Mouse (Mus musculus): ENCODE results near the gene Abcb11. TPM values are rescaled to one million over a fixed set of nuclear protein-coding genes. Genes with fewer than 3 reads are reported as not detected.
"Not testable (repeated sequence)": the region's sequence is repeated elsewhere in the genome, so short reads cannot be mapped to it uniquely, and the experiment has no call there.

Gene Abcb11
- 0.13 TPM in 1 of 2 replicates, not detected in the other for polyA plus RNA-seq (2015; fragmentation: Nextera tagmentation; extraction: Ambion mirVana)

- no peaks in the 10 kb centered on the region for H3K27me3 ChIP-seq
- H3K9me3 ChIP-seq (replicated peaks), result no peaks in the 10 kb centered on the region
- WGBS, result 78% methylated on average over 9 of the region's 9 CpGs
- H3K36me3 ChIP-seq, result no peaks in the 10 kb centered on the region
- H3K9ac ChIP-seq, result no peak within 1 kb of the TSS
- H3K4me2 ChIP-seq, result no peak within 1 kb of the TSS
- H3K4me1 ChIP-seq (replicated peaks), result no peaks in the 10 kb centered on the region
- no peak for ATAC-seq (replicated peaks; ENCODE audit: insufficient number of reproducible peaks, insufficient read depth, low FRiP score, low read depth)
- no peak within 1 kb of the TSS for H3K4me3 ChIP-seq
- no peak within 1 kb of the TSS for H3K27ac ChIP-seq
Observed at GRCm38 (mm10) chr2:69342496-69343221, at the start of gene Abcb11. Gene Abcb11 (minus strand): TSS chr2:69342616.

- no peaks in the 10 kb centered on the region for H3K4me1 ChIP-seq (replicated peaks)
- WGBS, result 57% methylated on average over 3 of the region's 3 CpGs
Observed at GRCm38 (mm10) chr2:69386118-69386871, 43.9 kb upstream of the Abcb11 start.

GRCm38 (mm10) chr2:69382838-69383237, 40.4 kb upstream of the Abcb11 start:
- Histone ChIP-seq H3K4me1 (replicated peaks) (0 out of 2 replicates have a peak, but pooled peaks cover 4% of the 10 kb centered on the region), H3K27ac (no peak overlapping the region), H3K4me3 (no peak overlapping the region), H3K4me2 (no peak overlapping the region), H3K9ac (no peak overlapping the region), H3K36me3 (no peaks in the 10 kb centered on the region), H3K9me3 (replicated peaks) (no peaks in the 10 kb centered on the region), H3K27me3 (no peaks in the 10 kb centered on the region)
- 73% methylated on average over 5 of the region's 5 CpGs for WGBS
- ATAC-seq (replicated peaks; ENCODE audit: insufficient number of reproducible peaks, insufficient read depth, low FRiP score, low read depth), result no peak

More at GRCm38 (mm10) chr2:69386118-69386871, 43.9 kb upstream of the Abcb11 start:
- no peaks in the 10 kb centered on the region for H3K36me3 ChIP-seq
- no peaks in the 10 kb centered on the region for H3K27me3 ChIP-seq
- H3K4me3 ChIP-seq, result no peak overlapping the region
- ATAC-seq (replicated peaks; ENCODE audit: insufficient number of reproducible peaks, insufficient read depth, low FRiP score, low read depth), result no peak
- no peaks in the 10 kb centered on the region for H3K9me3 ChIP-seq (replicated peaks)
- no peak overlapping the region for H3K27ac ChIP-seq
- no peak overlapping the region for H3K4me2 ChIP-seq
- no peak overlapping the region for H3K9ac ChIP-seq

GRCm38 (mm10) chr2:69381740-69382139, 39.3 kb upstream of the Abcb11 start:
- Histone ChIP-seq H3K27me3 (no peaks in the 10 kb centered on the region), H3K9me3 (replicated peaks) (no peaks in the 10 kb centered on the region), H3K36me3 (no peaks in the 10 kb centered on the region), H3K9ac (no peak overlapping the region), H3K27ac (no peak overlapping the region), H3K4me1 (replicated peaks) (0 out of 2 replicates have a peak, but pooled peaks cover 4% of the 10 kb centered on the region), H3K4me2 (no peak overlapping the region), H3K4me3 (no peak overlapping the region)
- ATAC-seq (replicated peaks; ENCODE audit: insufficient number of reproducible peaks, insufficient read depth, low FRiP score, low read depth), result no peak
- WGBS, result 44% methylated on average over 8 of the region's 8 CpGs

GRCm38 (mm10) chr2:69380281-69380680, 37.9 kb upstream of the Abcb11 start, which contains the start of gene Dhrs9:
Gene Dhrs9 (plus strand): TSS chr2:69380445.
- Histone ChIP-seq H3K9me3 (replicated peaks) (no peaks in the 10 kb centered on the region), H3K36me3 (no peaks in the 10 kb centered on the region), H3K4me2 (no peak within 1 kb of the TSS), H3K27ac (no peak within 1 kb of the TSS), H3K27me3 (no peaks in the 10 kb centered on the region), H3K4me3 (no peak within 1 kb of the TSS), H3K9ac (no peak within 1 kb of the TSS), H3K4me1 (replicated peaks) (0 out of 2 replicates have a peak, but pooled peaks cover 4% of the 10 kb centered on the region)
- no peak for ATAC-seq (replicated peaks; ENCODE audit: insufficient number of reproducible peaks, insufficient read depth, low FRiP score, low read depth)
- 39% methylated on average over 13 of the region's 13 CpGs for WGBS

GRCm38 (mm10) chr2:69379801-69380200, 37.4 kb upstream of the Abcb11 start:
- Histone ChIP-seq H3K4me3 (no peak overlapping the region), H3K9ac (no peak overlapping the region), H3K4me1 (replicated peaks) (0 out of 2 replicates have a peak, but pooled peaks cover 4% of the 10 kb centered on the region), H3K36me3 (no peaks in the 10 kb centered on the region), H3K9me3 (replicated peaks) (no peaks in the 10 kb centered on the region), H3K27me3 (no peaks in the 10 kb centered on the region), H3K27ac (no peak overlapping the region), H3K4me2 (no peak overlapping the region)
- no peak for ATAC-seq (replicated peaks; ENCODE audit: insufficient number of reproducible peaks, insufficient read depth, low FRiP score, low read depth)
- WGBS, result 30% methylated on average over 1 of the region's 1 CpGs

- Histone ChIP-seq H3K4me2 (no peak overlapping the region), H3K9ac (no peak overlapping the region), H3K4me3 (no peak overlapping the region), H3K9me3 (replicated peaks) (no peaks in the 10 kb centered on the region), H3K36me3 (no peaks in the 10 kb centered on the region), H3K27me3 (no peaks in the 10 kb centered on the region), H3K27ac (no peak overlapping the region), H3K4me1 (replicated peaks) (0 out of 2 replicates have a peak, but pooled peaks cover 4% of the 10 kb centered on the region)
- no peak for ATAC-seq (replicated peaks; ENCODE audit: insufficient number of reproducible peaks, insufficient read depth, low FRiP score, low read depth)
- 52% methylated on average over 2 of the region's 2 CpGs for WGBS
Observed at GRCm38 (mm10) chr2:69376780-69377179, 34.4 kb upstream of the Abcb11 start.

GRCm38 (mm10) chr2:69365275-69365674, 22.9 kb upstream of the Abcb11 start:
- Histone ChIP-seq H3K9me3 (replicated peaks) (no peaks in the 10 kb centered on the region), H3K27ac (no peak overlapping the region), H3K9ac (no peak overlapping the region), H3K4me3 (no peak overlapping the region), H3K27me3 (no peaks in the 10 kb centered on the region), H3K36me3 (no peaks in the 10 kb centered on the region), H3K4me2 (no peak overlapping the region), H3K4me1 (replicated peaks) (no peaks in the 10 kb centered on the region)
- 90% methylated on average over 1 of the region's 1 CpGs for WGBS
- ATAC-seq (replicated peaks; ENCODE audit: insufficient number of reproducible peaks, insufficient read depth, low FRiP score, low read depth), result no peak

- H3K27me3 ChIP-seq, result no peaks in the 10 kb centered on the region
Observed at GRCm38 (mm10) chr2:69364831-69365230, 22.4 kb upstream of the Abcb11 start.

GRCm38 (mm10) chr2:69355402-69355801, 13.0 kb upstream of the Abcb11 start:
- H3K4me2 ChIP-seq; H3K27ac ChIP-seq; H3K27me3 ChIP-seq; H3K4me1 ChIP-seq (replicated peaks); H3K9ac ChIP-seq; H3K9me3 ChIP-seq (replicated peaks); H3K4me3 ChIP-seq; H3K36me3 ChIP-seq: not testable (repeated sequence)
- ATAC-seq (replicated peaks; ENCODE audit: insufficient number of reproducible peaks, insufficient read depth, low FRiP score, low read depth), result peak; percentile 100

More at GRCm38 (mm10) chr2:69364831-69365230, 22.4 kb upstream of the Abcb11 start:
- Histone ChIP-seq H3K4me1 (replicated peaks) (no peaks in the 10 kb centered on the region), H3K9me3 (replicated peaks) (no peaks in the 10 kb centered on the region), H3K27ac (no peak overlapping the region), H3K4me3 (no peak overlapping the region), H3K36me3 (no peaks in the 10 kb centered on the region), H3K9ac (no peak overlapping the region), H3K4me2 (no peak overlapping the region)
- no peak for ATAC-seq (replicated peaks; ENCODE audit: insufficient number of reproducible peaks, insufficient read depth, low FRiP score, low read depth)
- 87% methylated on average over 2 of the region's 2 CpGs for WGBS

- Histone ChIP-seq H3K4me3 (no peak overlapping the region), H3K9ac (no peak overlapping the region), H3K27me3 (no peaks in the 10 kb centered on the region), H3K27ac (no peak overlapping the region), H3K4me1 (replicated peaks) (no peaks in the 10 kb centered on the region), H3K4me2 (no peak overlapping the region), H3K36me3 (no peaks in the 10 kb centered on the region), H3K9me3 (replicated peaks) (no peaks in the 10 kb centered on the region)
- ATAC-seq (replicated peaks; ENCODE audit: insufficient number of reproducible peaks, insufficient read depth, low FRiP score, low read depth), result no peak
- WGBS, result 86% methylated on average over 6 of the region's 6 CpGs
Observed at GRCm38 (mm10) chr2:69341506-69341905, 910 bp downstream of the Abcb11 start.

Measured in heart, embryonic 15.5 days (tissue).